Mouse (Mus musculus): ENCODE measurements around the gene Prr36.

DNA sequence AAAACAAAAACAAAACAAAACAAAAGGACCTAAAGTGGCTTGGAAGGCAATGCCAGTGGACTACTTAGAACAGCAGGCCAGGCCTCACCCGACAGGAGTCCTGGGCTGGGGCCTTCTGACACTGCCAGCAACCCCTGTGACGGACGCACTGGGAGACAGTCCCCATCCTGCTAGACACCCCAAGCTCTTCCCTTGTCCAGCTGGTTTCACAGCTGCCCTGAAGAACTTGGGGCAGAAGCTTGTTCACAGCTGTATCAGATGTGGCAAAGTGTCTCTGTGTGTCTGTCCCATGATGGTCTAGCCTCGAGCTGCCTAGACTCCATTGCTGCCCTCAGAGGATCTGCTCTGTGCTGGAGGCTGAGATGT, 42.5 kb upstream of the Prr36 start:
- TF ChIP-seq EP300 (IDR thresholded peaks at IDR 0.05; ENCODE audit: low read depth) (no peak), CTCF (IDR thresholded peaks at IDR 0.05; ENCODE audit: low read depth) (no peak)
